Mouse (Mus musculus) heart, postnatal 0 days (tissue): ENCODE data around the gene Has1.

ENCODE experiments used
- CTCF ChIP-seq: IDR thresholded peaks from 2 replicates; pipeline ENCODE4 v1.5.1; 2016; ENCODE audit warnings: antibody characterized with exemption, control low read depth, low read depth
- EP300 ChIP-seq: IDR thresholded peaks from 2 replicates; pipeline ENCODE4 v1.6.1; 2016; ENCODE audit warnings: antibody characterized with exemption, low read depth

- TF ChIP-seq CTCF: no peak
- no peak for TF ChIP-seq EP300
These were observed 28.9 kb downstream of the Has1 start for GRCm38 (mm10) chr17:17825921-17826591.
